Mouse (Mus musculus): ENCODE results near the gene Pih1d3.

Pih1d3 gene

DNA sequence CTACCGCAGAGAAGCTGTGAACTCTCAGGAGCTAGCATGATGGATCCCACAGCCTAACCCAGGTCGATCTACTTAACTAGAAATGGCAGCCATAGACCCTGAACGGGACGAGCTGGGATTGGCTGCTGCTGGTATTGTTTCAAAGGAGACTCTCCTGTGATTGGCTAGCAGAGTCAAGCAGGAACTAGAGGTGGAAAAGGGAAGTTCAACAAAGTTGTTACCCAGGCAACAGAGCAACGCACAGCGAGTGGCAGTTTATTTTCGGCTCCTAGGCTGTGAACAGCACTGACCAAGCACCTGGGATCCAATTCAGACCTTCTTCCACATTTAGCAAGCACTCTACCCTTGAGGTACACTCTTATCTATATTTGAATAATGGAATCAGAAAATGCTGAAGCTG, at the start of gene Pih1d3, which contains the start of gene 4931428L18Rik:
TSS of gene Pih1d3 (plus strand) at position 275 of the 400 bp plus-strand sequence.
TSS of gene 4931428L18Rik (minus strand) at position 121 of the 400 bp plus-strand sequence.
- no peak for DNase-seq (ENCODE audit: low read depth, low spot score)

DNA sequence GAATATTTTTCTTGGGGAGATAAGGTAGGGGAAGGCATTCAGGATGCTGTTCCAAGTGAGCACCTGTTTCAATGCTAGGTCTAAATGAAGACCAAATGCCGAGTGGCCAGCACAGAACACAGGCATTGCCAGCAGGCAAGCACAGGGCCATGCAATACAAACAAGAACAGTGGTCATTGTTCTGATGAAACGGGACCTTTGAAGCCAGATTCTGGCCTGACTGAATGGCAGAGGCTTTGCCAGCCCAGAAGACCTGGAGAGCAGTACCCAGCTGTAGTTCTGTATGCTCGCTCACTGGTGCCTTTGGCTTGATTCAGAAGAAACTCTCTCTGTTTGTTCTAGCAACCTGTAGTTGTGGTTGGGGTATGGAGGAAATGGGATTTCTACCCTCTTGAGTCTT, 47.2 kb upstream of the Pih1d3 start:
- DNase-seq (ENCODE audit: low read depth, low spot score) = no peak

DNA sequence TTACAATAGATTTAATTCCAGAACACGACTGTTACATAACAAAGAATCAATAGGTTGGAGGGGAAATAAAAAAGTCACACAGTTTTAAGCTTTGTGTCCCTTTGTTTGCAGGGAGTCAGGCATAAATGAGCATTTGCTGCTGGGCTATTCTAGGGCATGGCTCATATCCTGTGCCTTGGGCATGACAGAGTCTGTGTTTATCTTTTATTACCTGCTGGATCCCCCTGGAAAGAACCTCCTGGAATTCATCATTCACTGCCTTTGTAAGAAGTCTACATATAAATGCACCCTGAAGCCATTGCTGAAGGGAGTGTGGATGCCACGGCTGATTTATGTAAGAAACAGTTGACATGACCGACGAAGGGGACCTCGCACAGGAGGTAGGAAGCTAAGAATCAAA, 46.5 kb upstream of the Pih1d3 start, which contains the start of gene Lgsn:
TSS of gene Lgsn (plus strand) at position 301 of the 400 bp plus-strand sequence.
- DNase-seq (ENCODE audit: low read depth, low spot score) = no peak

DNA sequence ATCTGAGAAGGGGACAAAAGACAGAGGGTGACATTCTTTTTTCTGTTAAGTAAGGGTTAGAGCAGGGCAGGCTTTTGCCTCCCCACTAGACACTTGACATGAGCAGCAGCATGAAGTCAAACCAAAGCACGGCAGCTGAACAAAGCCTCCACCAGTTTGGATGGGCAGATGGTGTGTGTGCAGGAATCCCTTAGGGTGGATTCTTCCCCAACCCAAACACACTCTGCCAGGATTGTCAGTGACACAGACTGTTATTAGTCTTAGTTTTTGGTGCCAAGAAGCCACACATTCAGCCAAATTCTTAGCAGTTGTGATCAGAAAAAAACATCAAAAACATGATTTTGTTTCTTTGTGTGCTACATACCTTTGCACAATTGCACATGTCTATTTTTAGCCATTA, 44.4 kb upstream of the Pih1d3 start:
- no peak for DNase-seq (ENCODE audit: low read depth, low spot score)

DNA sequence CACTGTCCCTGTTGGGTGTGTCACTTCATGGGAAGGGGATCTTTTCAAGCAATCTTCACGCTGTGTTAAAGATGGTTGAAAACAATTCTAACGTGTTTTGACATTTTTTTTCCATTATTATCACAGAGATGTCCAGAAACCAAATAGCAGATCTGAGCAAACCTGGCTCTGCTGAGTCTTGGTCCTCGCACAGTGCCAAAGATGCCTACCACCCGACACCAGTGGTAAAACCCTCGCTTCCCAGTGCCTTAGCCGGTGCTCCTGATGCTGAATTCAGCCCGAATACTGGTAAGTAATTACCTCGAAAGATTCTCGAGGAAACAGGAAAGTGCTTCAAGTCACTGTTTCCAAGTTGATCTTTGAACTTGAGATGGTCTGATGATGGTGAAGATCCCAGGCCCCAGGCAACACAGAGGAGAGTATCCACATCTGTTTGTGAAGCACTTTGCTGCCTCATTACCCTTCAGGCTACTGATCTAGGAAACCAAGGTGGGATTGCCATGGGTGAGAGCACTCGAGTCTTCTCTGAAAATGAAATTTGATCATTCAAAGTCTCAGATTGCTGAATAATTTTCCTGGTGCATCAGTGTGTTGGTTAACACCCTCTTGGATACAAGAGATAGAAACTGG, 32.3 kb upstream of the Pih1d3 start:
- DNase-seq (ENCODE audit: low read depth, low spot score) = no peak

DNA sequence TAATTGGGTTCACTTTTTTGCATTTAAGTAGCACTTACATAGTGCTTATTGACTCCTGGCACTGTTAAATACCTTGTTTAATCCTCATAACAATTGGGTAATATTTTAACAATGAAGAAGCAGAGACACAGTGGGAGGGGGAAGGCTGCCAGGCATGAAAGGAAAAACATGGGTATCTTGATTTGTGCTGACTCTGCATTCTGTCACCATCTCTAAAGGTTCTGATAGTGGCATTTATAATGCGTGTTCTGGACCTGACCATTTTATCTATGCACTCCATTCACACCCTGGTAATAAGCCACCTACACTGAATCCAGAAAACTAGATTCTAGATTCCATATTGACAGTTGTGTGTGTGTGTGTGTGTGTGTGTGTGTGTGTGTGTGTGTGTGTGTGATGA, 27.0 kb upstream of the Pih1d3 start:
- no peak for DNase-seq (ENCODE audit: low read depth, low spot score)

DNA sequence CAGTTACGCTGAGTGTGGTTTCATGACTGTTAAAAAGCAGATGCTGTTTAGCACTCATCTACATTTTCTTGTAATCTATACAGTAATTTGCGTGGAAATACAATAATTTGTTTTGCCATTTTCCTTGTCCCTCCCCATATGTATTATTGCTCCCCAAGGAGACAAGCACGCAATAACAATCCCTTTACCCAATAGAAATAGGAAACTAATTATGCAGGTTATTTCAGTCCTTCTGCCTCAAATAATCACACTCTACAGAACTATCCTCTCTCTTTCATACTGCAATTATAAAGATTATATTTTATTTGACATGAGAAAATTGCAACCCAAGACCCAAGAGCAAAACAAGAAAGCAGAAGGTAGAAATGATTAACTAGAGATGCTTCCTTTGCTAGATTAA, 25.7 kb upstream of the Pih1d3 start:
- no peak for DNase-seq (ENCODE audit: low read depth, low spot score)

DNA sequence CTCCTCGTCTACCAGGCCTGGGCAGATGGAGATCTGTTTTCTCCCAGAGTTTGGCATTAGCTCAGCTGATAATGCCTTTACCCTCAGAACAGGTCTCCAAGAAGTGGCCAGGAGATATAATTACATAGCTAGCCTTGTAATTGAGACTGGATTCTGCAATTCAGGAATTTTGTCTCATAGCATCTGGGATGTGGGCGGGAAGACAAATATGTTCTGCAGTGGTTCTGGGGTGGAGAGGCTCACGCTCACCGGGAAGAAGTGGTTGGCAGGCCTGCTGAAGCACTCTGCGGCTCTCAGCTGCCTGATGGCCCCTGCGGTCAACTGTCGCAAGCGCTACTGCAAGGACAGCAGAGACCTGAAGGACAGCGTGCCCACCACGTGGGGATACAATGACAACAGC, 18.9 kb upstream of the Pih1d3 start:
- DNase-seq (ENCODE audit: low read depth, low spot score) = no peak

DNA sequence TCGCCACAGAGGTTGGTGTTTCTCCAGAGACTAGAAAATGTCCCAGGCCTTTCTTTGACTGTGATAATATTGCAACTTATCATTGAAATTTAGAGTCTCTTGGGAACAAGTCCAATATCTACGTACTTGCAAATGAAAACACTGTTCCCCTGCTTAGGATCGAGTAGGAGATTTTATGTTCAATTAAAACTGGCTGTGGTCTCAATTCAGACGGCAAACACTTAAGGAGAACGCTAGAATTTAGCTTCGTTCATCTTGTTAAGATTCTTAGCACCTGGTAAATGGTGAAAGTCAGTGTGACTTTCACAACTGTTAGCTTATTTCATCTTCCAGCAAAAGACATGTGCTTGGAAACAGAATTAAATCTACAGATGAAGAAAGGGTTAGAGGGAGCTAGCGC, 17.3 kb upstream of the Pih1d3 start:
- no peak for DNase-seq (ENCODE audit: low read depth, low spot score)

DNA sequence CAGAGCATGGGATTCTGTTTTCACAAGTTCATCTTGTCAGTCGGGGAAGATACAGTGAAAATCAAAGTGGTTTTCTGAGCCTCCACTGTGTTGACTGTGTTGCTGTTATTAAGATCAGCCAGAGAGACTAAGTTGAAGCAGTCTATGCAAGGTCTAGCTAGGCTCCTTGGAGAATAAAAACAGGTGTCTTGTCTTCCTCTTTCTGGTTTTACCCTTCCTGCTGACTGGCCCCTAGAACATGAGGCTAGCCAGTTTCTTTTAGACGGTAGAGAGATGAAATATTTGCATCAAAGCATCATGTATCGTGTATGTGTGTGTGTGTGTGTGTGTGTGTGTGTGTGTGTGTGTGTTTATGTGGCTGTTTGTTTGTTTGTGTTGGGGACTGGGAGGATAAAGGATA, 16.9 kb upstream of the Pih1d3 start:
- no peak for DNase-seq (ENCODE audit: low read depth, low spot score)

DNA sequence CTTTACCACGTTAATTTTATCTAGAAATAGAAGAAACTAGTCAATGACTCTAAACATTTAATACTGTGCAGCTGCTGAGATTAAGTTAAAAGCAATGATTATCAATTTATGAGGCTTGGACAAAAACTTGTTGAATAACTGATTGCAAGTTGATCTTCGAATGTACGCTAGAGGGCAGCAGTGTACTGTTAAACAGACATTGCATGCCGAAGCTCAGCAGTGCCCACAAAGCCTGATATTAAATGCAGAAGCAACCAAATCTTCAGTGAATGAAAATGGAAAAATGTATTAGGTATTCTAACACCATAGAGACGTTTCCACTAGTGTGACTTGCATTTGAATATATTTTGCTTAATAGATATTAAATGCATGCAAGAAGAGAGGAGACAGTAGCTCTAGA, 12.5 kb upstream of the Pih1d3 start:
- peak; percentile 53 for DNase-seq (ENCODE audit: low read depth, low spot score)

DNA sequence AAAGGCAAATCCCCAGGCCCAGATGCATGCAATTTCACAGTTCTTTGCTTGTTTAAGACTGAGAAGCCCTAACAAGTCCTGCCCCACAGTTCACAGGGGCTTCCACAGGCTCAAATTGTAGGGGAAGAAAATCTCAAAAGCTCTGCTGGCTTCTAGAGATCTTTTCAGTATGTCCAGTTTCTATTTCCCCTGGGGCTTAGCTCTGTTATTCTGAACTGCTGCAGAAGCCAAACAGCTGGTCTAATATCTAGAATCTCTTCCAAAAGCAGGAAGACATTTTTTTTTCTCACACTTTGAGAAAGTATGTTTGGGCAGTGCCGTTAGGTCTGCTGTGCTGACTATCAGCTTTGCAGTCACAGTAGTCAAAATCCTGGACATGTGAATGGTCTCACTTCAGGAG, 7.8 kb upstream of the Pih1d3 start:
- no peak for DNase-seq (ENCODE audit: low read depth, low spot score)

DNA sequence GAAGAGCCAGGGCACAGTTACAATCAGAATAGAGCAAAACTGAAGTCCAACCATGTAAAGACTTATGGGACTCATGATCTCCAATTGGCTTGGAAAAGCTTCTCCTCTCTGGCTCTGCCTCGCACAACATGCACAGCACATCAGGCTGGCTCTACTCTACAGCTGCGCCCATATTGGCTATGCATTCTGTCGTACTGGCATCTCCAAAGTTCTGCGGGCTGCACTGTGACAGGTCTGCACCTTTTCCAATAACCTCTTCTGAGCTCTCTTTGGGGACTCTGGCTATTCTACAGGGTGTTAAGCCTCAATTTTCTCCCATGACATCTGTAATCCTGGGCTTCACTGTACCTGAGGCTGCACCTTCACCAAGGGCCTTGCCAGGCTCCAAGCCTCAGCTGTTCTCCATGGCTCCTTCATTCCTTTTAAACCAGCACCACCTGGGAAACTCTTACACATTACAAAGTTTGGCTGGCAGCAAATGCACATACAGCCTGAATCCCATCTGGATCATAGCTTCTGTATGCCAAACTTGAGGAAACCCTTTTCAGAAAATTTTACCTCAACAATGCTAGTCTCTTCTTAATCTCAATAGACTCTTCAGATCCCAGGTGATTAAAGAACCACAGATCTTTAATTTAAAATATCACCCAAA, 1.9 kb upstream of the Pih1d3 start:
- DNase-seq (ENCODE audit: low read depth, low spot score) = no peak

DNA sequence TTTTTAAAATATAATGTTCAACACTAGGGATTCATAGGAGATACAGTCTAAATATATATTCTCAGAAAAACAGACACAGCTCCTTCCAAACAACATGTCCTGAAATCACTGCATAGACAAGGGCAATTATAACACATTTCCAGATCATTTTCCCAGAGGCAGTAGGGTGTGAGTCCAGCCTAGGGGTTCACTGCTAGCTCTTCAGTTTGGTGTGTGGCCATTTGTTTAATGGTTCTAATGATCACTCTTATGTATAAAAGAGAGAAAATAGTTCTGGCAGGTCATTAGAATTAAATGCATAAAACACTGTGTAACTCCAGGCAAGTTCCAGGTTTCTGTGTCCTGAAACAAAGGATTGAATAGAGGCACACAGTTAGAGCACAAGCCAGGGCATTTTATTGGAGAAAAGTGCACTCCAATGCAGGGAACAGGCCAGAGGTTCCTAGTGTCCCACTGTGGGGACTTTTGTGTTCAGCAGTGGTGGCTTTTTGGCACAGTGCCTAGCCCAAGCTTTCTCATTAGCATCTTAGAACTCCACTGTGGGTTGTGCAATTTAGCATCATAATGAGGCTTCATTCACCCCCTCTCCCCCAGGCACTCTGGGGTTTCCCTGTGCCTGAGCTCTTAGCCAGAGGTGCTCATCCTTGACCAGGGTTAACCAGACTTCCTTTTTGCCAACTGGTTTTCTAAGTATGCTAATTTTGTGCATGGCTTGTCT, 10.8 kb downstream of the Pih1d3 start:
- no peak for DNase-seq (ENCODE audit: low read depth, low spot score)

DNA sequence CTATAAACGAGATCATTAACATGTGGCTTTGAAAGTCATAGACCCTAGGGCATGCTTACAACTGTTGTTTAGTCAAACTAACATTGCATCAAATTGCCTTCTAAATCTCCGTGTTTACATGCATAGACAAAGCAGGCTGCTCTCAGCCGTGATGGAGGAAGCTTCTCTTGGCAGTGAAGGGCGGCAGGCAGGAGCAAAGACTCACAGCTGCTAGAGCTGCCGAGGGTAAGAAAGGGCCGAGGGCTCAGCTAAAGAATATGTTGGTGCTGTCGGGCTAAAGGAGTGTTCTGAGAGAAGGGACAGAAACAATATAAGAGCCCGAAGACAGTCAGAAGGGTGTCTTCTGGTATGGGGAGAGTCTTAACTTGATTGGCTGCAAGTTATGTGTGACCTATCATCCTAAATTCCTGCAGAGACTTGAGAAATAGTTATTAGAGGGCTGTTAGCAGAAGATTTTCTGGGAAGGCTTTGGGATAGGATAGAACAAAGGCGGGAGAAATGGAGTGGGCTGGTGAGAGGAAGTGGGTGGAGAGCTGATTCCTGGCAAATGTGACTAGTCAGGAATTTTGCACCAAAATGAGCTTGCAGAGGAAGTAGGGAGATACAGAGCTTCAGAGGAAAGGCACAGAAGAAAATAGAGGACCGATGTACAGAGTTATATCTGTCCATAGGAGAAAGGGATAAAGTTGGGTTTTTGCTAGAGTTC, 37.7 kb downstream of the Pih1d3 start:
- no peak for DNase-seq (ENCODE audit: low read depth, low spot score)

All from CD4-positive, CD25-positive, alpha-beta regulatory T cell, adult 2 months (primary cell).